Mouse (Mus musculus) right cerebral cortex, adult 18-20 months (tissue): Measurements from ENCODE around the gene Dcpp1.
"Not testable (repeated sequence)": the region's sequence is repeated elsewhere in the genome, so short reads cannot be mapped to it uniquely, and the experiment has no call there.

Experiments
- DNase-seq: peaks from one replicate; pipeline ENCODE4 v3.0.0; 2022; ENCODE audit warnings: mixed read lengths

The Dcpp1 gene

DNA sequence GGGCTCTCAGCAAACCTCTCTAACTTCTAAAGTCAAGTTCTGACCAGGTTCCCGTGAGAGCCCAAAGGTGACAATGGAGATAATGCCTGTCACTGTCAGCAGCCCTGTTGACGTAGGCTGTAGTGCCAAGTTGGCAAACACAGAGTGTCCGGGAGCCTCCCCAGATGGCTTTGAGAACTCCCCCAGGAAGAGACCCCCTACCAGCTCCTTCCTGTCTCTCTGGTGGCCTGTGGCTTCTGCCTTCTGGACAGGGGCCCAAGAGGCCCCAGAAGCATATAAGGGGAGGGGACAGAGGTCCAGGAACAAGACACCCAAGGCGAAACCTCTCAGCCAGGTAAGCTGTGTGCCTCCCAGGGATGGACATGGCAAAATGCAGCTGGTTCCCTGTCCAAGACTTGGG, at the start of gene Dcpp1, which contains the start of gene Dcpp2:
Gene Dcpp1, plus strand, starts transcription at position 301 of the 400 bp plus-strand sequence.
Gene Dcpp2, plus strand, starts transcription at position 305 of the 400 bp plus-strand sequence.
- DNase-seq, result not testable (repeated sequence)

DNA sequence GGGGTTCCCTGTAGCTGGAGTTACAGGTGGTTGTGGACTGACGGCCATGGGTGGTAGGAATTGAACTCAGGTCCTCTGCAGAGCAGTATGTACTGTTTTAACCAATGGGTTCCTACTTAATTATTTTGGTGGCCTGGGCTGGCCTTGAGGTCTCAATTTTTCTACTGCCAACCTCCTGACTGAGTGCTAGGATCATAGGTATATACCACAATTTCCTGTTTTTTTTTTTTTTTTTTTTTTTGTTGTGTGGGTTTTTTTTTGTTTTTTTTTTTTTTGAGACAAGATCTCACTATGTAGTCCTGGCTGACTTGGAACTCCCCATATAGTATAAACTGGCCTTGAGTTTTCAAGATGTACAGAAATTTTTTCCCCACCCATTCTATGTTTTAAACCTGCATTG, 49.5 kb upstream of the Dcpp1 start:
- DNase-seq, result no peak

DNA sequence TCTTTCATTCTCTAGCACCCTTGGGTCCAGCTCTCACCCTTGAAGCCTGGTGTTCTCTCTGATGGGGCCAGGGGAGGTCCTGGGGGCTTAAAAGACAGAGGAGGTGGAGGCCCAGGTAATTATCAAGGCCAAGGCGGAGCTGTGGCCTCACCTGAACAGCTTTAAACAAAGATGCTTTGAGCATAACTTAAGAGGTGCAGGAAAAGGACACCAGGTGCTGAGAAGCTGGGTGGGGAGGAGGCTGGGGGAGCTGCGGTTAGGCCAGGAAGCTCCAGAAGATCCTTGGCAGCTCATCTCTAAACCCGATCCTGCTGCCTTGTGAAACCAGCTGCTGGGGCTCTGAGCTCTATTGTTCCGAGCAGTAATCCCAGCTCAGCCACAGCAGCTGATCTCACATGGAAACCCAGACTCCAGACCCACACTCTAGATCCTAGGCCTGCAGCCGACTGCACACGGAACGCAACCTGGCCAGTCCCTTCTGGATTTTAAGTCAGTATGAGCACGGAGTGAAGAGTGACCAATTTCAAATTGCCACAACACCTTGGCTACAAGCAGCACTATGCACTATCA, 44.6 kb upstream of the Dcpp1 start, which contains the start of gene Prss33:
Gene Prss33, minus strand, starts transcription at position 51 of the 570 bp plus-strand sequence.
- DNase-seq, result no peak

DNA sequence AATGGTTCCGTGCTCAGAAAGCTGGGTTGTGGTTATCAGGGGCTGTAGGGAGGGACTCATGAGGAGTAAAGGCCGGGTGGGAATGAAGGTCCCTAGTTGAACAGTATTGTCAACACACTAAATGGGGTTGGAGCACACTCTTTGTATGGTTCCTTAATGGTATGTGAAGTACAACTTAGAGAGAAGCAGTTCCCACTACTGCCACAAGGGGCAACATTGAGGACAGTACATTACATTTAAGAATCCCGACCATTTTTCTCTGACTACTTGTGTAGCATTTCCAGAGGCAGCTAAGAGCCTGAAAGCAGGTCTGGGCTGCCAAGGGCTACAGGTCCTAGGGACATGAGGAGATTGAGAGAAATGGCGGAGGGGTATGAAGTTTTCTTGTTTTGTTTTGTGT, 39.5 kb upstream of the Dcpp1 start:
- DNase-seq, result peak; percentile 41

DNA sequence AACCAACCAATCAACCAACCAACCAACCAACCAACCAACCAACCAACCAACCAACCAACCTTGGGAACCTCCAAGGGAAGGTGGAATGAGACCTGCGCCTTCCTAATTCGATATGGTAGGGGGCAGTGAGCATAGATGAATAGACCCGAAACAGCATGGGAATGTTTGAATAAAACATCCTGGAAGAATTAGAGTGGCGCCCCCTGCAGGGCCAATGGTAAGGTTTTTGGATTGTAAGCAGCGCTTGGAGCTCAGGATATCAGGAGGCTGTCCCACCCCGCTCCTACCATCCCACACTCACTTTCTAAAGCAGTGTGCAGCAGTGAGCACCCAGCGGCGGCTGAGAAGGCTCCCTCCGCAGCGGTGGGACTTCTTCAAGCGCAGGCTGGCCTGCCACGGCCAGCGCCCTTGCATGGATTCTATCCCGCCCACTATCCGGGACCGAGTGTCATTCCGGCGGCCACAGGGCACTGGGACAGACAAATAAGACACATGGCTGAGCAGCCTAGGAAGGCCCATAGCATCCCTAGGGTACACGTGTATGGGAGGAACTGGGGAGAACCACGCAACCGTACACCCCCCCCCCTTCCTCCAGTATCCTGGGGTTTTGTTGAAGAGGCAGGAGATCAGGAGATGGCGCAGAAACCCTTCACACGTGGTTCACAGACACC, 37.4 kb upstream of the Dcpp1 start:
- DNase-seq, result no peak

DNA sequence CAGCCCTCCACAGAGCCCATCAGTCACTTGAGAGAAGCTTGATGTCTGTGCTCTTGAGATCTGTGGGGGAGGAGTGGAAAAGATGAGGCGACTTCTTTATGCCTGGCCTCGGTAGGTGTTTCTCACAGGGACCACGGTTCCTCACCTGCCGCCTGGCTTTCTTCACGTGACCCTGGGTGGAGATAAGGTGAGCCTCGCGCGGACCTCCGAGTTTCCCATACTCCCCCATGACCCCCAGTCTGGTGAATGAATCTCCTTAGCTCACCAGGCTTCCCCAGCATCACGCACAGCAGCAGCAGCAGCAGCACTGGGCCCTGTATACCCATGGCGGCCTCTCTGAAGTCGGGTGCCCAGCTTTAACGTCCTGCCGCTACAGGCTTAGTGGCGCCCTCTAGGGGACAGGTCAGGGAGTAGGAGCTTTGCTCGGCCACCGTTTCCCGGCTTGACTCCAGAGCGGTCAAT, 36.8 kb upstream of the Dcpp1 start, which contains the start of the genes Prss32 and Prss41:
Gene Prss32, plus strand, starts transcription at position 44 of the 462 bp plus-strand sequence.
Gene Prss41, minus strand, starts transcription at position 361 of the 462 bp plus-strand sequence.
- DNase-seq, result no peak

DNA sequence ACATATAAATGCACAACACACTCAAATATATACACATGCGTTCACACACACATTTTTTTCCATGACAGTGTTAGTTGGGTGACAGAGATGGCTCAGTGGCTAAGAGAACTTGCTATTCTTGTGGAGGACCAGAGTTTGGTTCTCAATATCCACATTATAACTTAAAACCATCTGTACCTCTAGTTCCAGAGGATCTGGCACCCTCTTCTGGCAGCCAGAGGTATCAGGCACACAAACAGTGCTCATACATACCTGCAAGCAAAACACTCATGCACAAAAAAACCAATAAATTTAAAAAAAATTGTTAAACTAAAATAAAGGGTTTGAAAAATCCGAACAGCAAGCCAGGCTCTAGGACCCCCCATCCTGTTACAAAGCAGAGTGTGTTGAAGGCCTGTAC, 30.6 kb upstream of the Dcpp1 start:
- DNase-seq, result no peak

DNA sequence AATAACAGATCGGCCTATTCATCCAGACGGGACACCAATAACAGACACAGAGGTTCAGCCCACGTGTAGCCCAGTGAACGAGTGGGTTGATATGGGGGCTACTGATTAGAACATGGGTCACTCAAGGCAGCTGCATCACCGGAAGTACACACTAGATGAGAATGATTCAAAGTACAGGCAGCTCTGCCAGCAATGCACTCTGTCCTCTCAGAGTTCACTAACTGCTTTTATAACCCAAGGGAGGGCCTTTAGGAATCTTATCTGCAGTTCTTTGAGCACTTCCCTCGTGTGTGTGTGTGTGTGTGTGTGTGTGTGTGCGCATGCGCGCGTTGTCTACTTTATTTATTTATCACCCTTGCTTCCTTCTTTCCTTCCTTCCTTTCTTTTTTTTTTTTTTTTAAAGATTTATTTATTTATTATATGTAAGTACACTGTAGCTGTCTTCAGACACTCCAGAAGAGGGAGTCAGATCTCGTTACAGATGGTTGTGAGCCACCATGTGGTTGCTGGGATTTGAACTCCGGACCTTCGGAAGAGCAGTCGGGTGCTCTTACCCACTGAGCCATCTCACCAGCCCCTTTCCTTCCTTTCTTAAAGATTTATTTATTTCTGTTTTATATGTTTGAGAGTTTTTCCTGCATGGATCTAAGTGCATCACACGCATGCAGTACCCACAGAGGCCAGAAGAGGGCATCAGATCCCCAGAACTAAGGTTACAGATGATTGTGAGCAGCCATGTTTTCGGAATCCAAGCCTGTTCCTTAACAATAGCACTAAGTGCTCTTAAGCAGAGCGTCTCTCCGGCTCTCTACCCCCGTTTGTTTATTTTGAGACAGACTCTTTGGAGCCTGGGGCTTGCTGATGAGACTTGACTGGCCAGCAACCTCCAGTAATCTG, 29.6 kb upstream of the Dcpp1 start:
- DNase-seq, result peak; percentile 30

DNA sequence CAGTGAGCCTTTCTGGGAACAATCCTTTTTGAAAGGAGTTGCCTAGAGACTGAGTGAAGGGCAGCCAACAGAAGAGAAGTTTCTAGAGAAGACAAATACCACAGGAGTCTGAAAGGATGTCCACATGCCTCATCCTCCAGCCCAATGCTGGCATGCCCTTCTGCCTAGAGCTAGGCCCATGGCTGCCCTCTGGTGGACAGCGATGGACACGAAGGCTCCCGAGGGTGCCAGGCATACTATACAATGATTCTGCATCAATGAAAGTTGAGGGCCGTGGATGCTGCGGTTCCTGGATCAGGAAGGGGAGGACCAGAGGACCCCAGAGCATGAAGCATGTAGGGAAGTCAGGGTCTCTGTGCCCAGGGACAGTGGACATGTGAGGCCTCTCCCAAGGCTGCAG, 27.4 kb upstream of the Dcpp1 start:
- DNase-seq, result no peak

DNA sequence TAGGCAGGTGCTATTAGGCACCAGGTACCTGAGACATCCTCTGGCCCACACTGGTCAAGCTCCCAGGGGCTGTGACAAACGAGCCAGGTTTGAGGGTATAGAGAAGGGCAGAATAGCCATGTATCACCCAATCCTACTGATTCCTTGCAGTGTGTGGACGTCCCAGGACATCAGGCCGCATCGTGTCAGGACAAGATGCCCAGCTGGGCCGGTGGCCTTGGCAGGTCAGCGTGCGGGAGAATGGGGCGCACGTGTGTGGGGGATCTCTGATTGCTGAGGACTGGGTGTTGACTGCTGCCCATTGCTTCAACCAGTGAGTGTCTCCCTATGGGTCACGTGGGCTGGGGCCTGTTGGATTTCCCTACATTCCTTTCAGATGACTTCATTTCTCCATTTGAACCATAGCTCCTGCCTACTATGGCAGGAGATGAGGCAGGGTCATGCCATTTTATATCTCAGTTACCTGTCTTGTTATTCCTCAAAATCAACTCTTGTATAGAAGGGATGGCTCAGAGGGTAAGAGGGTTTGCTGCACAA, 26.4 kb upstream of the Dcpp1 start:
- no peak for DNase-seq

DNA sequence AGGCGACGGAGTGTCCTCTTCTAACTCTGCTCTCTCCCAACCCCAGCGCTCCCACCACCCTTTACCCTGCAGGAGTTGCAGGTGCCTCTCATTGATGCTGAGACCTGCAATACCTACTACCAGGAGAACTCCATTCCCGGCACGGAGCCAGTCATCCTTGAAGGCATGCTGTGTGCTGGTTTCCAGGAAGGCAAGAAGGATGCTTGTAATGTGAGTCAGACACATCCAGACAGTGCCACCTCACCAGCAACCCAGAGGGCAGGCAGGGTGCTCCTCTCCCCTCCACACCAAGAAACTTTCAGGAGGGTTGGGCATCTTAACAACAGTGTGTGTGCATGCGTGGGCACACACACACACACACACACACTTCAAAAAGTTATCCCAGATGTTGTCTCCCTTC, 23.5 kb upstream of the Dcpp1 start:
- no peak for DNase-seq

DNA sequence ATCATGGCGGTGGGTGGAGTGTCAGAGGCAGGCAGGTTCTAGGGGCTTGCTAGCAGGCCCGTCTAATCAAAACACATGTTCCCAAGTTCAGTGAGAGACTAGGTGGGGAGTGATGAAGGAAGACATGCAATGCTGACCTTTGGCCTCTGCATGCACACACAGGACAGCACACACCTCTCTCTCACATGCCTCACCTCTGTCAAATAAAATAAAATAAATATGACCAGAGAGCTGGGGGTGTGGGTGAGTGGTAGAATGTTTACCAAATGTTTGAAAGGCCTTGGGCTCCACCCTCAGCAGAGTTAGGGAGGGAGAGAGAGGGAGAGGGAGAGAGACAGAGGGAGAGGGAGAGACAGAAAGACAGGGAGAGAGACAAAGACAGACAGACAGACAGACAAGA, 22.8 kb upstream of the Dcpp1 start:
- DNase-seq, result no peak

DNA sequence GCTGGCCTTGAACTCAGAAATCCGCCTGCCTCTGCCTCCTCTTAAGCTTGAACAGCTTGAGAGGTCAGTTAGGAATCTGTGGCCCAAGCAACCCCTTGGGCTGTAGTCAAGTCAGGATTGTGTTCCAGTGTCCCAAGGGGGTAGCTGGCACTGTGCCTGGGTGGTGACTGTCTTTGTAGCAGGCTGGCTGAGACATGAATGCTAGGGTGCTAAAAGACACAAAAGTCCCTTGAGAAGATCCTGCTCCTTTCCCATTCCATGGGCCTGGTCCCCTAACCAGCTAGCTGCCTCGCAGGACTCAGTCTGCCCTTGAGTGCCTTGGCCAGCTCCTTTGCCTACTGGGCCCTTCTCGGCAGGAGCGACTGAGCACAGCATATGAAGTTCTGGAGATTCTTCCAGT, 17.8 kb upstream of the Dcpp1 start:
- DNase-seq, result no peak

DNA sequence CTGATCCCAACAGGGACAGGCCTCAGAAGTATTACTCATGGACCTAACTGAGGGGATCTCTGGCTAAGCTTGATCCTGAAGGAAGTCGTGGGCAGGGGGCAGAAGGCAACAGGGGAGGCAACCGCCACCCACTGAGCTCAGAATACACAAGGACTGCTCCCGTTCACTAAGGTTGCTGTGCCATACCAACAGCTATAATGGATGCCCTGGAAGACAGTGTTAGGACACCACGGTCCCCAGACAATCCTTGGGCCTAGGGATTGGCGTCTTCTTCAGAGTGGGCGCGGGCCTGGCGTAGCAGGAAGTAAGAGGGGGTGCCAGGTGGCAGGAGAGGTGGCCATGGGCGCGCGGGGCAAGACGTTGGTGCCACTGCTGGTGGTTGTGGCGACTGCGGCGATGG, 12.9 kb upstream of the Dcpp1 start, which contains the start of gene Prss21:
Gene Prss21, plus strand, starts transcription at position 301 of the 400 bp plus-strand sequence.
- DNase-seq, result no peak

DNA sequence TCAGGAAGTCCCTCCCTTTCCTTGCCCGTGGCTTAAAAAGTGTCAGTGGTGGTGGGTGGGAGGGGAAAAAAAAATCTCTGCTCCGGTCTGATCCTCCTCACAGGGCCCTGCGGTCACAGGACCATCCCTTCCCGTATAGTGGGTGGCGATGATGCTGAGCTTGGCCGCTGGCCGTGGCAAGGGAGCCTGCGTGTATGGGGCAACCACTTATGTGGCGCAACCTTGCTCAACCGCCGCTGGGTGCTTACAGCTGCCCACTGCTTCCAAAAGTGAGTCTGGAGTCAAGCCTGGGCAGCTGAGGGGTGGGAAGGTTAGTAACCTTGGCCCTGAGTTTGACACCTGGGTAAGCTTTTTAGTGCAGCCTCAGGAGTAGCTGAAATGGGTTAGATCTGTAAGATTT, 12.2 kb upstream of the Dcpp1 start:
- DNase-seq, result no peak

DNA sequence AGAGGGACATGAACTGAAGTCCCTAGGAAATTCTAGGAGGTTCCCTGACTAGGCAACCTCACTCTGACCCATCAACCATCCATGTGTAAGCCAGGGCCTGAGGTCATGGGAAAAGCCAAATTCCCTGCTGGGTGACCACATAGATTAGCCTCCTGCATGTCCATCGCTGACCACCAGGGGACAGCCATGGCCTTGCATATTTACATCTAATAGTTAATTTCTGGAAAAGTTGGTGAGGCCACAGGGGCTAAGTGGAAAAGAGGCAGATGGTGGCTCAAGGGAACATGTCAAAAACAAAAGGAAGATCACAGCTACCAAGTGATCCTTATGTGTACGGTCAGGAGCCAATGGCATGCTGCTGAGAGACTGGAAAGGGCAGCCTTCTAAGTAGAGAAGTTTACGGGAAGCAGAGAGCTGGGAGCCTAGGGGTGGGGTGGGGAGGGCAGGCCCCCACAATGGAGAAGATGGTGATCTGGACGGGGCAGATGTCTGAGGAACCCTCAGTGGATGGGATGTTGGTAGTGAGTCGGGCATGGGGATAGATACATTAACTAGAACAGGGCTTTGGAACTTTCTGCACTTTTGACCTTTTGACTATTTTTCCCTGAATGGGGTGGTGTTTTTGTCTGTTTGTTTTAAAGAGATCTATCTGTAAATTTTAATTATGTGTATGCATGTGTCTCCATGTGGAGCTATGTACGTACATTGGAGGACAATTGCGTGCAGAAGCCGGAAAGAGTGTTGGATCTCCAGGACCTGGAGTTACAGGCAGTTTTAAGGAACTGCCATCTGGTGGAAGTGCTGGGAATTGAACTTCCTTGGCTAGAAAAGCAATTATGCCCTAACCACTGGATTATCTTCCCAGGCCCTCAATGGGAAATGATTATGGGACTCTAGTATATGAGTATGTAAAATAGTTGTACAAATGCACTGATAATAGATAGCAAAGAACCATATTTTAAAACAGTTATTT, 6.5 kb upstream of the Dcpp1 start:
- DNase-seq, result peak; percentile 24

DNA sequence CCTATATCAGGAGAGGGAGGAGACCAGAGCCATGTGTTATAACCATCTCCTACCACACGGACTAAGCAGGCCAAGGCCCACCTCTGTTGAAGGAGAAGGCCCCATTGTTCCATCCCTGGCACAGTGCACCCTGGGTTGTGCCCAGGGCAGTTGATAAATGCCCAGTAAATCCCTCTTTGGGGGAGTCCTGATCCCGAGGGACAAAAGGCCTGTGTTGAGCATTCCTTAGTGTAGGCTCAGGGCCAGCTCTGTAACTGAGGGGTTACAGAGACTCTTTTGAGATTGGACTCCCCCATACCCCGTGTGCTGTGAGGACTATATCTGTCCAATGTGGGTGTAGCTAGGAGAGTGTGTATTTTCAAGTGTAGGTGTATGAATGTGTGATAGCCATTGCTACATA, 3.9 kb upstream of the Dcpp1 start:
- DNase-seq, result peak; percentile 44

DNA sequence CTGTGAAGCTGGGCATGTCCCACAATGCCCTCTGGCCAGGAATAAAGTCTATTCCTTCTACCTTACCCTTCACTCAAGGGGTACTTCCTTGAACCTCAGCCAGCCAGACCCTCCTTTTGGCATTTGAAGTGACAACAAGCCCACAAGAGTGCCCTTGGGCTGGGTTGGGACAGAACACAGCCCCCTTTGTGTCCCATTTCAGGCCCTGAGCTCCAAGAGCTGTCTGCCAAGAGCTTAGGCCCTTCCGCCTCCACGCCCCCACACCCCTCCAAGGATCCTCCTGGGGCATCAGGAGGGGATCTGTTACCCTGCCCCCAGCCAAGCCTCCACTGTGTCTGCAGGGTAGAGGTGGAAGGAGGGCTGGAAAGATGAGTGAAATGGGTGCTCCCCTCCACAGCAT, 3.5 kb upstream of the Dcpp1 start:
- no peak for DNase-seq

DNA sequence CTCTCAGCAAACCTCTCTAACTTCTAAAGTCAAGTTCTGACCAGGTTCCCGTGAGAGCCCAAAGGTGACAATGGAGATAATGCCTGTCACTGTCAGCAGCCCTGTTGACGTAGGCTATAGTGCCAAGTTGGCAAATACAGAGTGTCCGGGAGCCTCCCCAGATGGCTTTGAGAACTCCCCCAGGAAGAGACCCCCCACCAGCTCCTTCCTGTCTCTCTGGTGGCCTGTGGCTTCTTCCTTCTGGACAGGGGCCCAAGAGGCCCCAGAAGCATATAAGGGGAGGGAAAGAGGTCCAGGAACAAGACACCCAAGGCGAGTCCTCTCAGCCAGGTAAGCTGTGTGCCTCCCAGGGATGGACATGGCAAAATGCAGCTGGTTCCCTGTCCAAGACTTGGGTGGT, 36.5 kb downstream of the Dcpp1 start, which contains the start of gene Dcpp3:
Gene Dcpp3, plus strand, starts transcription at position 301 of the 400 bp plus-strand sequence.
- not testable (repeated sequence) for DNase-seq

DNA sequence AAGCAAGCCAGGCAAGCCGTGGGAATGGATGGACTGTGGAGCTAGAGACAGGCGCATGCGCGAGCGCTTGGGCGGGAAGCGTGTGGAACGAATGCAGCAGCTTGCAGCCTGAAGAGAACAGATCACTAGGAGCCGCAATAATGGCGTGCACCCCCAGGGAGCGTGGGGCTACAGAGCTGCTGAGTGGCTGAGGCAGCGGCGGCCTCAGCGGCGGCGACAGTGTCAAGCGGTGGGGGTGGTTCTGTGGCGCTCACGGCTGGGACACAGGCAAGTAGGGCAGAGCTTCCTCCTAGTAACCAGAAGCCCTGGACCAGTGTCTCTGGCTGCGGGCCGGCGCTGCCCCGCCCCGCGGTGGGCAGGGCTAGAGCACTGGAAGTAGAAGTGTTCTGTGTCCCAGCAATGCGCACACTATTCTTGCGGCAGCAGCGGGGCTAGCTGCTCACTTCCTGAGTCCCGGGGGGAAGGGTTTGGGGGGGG, 43.9 kb downstream of the Dcpp1 start:
- peak; percentile 91 for DNase-seq

DNA sequence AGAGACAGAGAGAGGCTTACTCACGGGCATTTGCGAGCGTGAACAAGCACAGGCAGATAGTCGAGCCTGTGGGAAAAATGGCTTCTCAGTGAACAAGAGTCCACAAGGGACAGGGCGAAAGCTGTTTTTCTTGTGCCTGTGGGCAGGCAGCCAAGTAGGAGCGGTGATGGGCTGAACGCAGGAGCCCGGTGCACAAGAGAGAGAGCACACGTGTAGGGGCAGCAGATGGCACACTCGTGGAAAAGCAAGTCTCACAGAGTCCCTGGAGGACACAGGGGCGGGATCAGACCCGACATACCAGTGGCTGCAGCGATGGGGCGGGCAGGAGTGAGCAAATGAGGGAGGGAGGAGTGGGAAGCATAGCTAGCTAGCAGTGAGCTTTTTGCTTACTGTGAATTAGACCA, 44.4 kb downstream of the Dcpp1 start:
- peak; percentile 53 for DNase-seq
